Mouse (Mus musculus) stomach, adult 2 months (tissue): ENCODE measurements around the gene Scgb2b21. TPM values are rescaled to one million over a fixed set of nuclear protein-coding genes. Genes with fewer than 3 reads are reported as not detected.

ENCODE experiments used
- polyA plus RNA-seq: library from polyadenylated mRNA; depleted of rRNA; stranded (reverse); fragments of >200 nt; gene quantifications from 2 replicates; pipeline ENCODE4 v1.2.3, GENCODE M21; 2012; rRNA removed

Gene Scgb2b21
- not detected in 2 replicates for polyA plus RNA-seq

DNA sequence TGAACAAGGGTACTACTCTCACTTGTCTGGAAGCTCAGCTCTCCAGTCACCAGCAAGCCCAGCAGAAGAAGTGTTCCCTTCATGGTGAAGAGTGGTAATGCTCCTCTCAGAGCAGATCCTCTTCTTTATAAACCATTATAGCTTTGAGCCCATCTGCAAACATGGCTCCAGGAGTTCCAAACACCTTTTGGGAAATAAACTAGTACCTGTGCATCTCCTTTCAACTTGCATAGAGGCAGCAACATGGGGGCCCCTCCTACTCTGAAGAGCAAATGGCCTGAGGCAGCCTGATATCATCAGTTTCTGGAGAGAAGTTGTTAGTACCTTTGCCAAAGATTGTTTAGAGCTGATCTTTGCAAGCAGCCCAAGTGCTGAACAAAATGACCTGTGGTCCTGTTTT lies at the start of gene Scgb2b21:
Scgb2b21 (minus strand) TSS at position 101 of the 400 bp plus-strand sequence.

Other genes starting within 250 kb of the Scgb2b21 start
- gene Scgb2b19, start 240.1 kb downstream of the Scgb2b21 start, polyA plus RNA-seq: not detected in 2 replicates
- gene Scgb1b19, start 233.2 kb downstream of the Scgb2b21 start, polyA plus RNA-seq: not detected in 2 replicates
- gene Scgb2b20, start 154.1 kb downstream of the Scgb2b21 start, polyA plus RNA-seq: not detected in 2 replicates
- not detected in 2 replicates for gene Scgb1b20, start 147.2 kb downstream of the Scgb2b21 start, polyA plus RNA-seq
- not detected in 2 replicates for gene Scgb2b24, start 218.9 kb upstream of the Scgb2b21 start, polyA plus RNA-seq
- not detected in 2 replicates for gene Scgb1b24, start 223.3 kb upstream of the Scgb2b21 start, polyA plus RNA-seq